Mouse (Mus musculus): ENCODE data around the gene Fam104a. TPM values are rescaled to one million over a fixed set of nuclear protein-coding genes. Genes with fewer than 3 reads are reported as not detected.

The Fam104a gene
- polyA plus RNA-seq, 1 experiment from 2014 or later = 51.8 TPM

DNA sequence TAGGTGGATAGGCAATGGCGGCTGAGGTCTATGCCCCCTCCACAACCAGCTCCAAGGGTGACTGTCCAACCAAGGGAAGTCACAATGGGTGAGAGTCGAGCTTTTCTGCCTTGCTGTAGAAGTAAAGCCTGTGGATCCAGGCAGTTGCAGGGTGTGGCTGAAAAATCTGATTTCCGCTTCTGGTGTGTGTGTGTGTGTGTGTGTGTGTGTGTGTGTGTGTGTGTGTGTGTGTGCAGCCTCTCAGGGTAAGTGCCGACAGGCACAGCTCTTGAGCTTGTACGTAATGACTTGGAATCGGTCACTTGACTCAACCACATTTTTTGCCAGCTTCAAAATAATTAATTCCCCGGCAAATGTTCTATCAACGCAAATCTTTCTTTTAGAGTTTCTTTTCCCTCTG lies 52.7 kb downstream of the Fam104a start:
- Histone ChIP-seq H3K36me3 (no peaks in the 10 kb centered on the region), H3K27ac (no peak overlapping the region)
- 85% methylated on average over 7 of the region's 8 CpGs for WGBS

DNA sequence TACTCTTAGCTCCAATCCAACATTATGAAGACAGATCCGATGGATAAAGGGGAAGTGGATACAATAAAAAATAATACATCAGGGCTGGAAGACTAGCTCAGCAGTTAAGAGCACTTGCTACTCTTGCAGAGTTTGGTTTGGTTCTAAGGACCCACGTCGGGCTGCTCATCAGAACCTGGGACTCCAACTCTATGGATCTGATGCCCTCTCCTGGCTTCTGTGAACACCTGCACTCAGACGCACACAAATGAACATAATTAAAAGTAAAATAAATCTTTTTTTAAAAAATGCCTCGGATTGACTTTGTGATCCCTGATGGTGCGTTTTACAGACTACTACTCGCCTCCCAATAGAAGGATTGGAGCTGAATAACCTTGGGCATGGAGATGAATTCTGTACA lies 53.3 kb downstream of the Fam104a start:
- no peaks in the 10 kb centered on the region for H3K4me1 ChIP-seq (replicated peaks)
- H3K9ac ChIP-seq (replicated peaks) = no peak overlapping the region
- H3K27me3 ChIP-seq = no peaks in the 10 kb centered on the region
- no peak overlapping the region for H3K4me3 ChIP-seq (replicated peaks)
- no peak overlapping the region for H3K27ac ChIP-seq
- no peaks in the 10 kb centered on the region for H3K36me3 ChIP-seq
- H3K9me3 ChIP-seq = no peaks in the 10 kb centered on the region
- WGBS = 65% methylated on average over 7 of the region's 7 CpGs
- no peak overlapping the region for H3K4me2 ChIP-seq
- no peak for ATAC-seq (ENCODE audit: insufficient number of reproducible peaks, insufficient read depth, low FRiP score, low TSS enrichment, low read depth)

More for the DNA sequence above, 52.7 kb downstream of the Fam104a start:
- no peak for ATAC-seq (ENCODE audit: insufficient number of reproducible peaks, insufficient read depth, low FRiP score, low TSS enrichment, low read depth)
- H3K4me2 ChIP-seq = no peak overlapping the region
- no peaks in the 10 kb centered on the region for H3K4me1 ChIP-seq (replicated peaks)
- no peak overlapping the region for H3K9ac ChIP-seq (replicated peaks)
- H3K27me3 ChIP-seq = no peaks in the 10 kb centered on the region
- H3K4me3 ChIP-seq (replicated peaks) = no peak overlapping the region
- H3K9me3 ChIP-seq = no peaks in the 10 kb centered on the region

DNA sequence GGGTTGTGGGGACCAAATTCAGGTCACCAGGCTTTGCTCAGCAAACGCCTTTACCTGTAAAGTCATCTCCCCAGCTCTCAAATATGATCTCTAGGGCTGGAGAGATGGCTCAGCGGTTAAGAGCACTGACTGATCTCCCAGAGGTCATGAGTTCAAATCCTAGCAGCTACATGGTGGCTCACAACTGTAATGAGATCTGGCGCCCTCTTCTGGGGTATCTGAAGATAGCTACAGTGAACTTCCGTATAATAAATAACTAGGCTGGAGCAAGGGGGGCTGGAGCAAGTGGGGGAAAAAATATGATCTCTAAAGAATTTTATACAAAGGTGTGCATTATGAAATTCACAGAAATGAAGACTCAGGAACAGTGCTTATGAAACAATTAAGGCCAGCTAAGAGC lies 56.2 kb downstream of the Fam104a start:
- no peaks in the 10 kb centered on the region for H3K9me3 ChIP-seq
- no peak overlapping the region for H3K4me2 ChIP-seq
- H3K36me3 ChIP-seq = 0 out of 2 replicates have a peak, but pooled peaks cover 8% of the 10 kb centered on the region
- WGBS = 49% methylated on average over 4 of the region's 4 CpGs
- H3K27ac ChIP-seq = no peak overlapping the region
- H3K4me1 ChIP-seq (replicated peaks) = no peaks in the 10 kb centered on the region
- H3K9ac ChIP-seq (replicated peaks) = no peak overlapping the region
- no peak overlapping the region for H3K4me3 ChIP-seq (replicated peaks)
- no peak for ATAC-seq (ENCODE audit: insufficient number of reproducible peaks, insufficient read depth, low FRiP score, low TSS enrichment, low read depth)
- H3K27me3 ChIP-seq = no peaks in the 10 kb centered on the region

DNA sequence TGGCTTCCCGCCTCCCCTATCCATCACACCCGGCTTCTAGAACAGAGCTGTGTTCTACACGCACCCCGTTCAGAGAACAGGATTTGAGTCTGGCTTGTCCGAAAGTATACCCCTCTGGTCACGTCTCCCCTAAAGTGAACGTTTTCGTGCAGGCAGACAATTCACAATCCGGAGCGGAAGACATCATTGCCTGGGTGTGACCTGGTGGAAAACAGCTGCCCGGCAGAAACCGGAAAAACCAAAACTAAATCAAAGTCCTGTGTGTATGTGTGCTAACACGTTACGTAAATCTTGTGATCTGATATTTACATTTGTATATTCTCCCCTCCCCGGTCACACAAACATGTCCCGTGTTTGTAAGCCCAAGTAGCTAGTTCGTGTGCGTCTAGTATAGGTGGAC lies 58.5 kb downstream of the Fam104a start:
- no peak overlapping the region for H3K27ac ChIP-seq
- peaks cover 17% of the 10 kb centered on the region for H3K27me3 ChIP-seq
- H3K36me3 ChIP-seq = 0 out of 2 replicates have a peak, but pooled peaks cover 8% of the 10 kb centered on the region
- H3K4me1 ChIP-seq (replicated peaks) = peaks cover under 1% of the 10 kb centered on the region; the same call in 1 of the 2 replicates
- H3K9me3 ChIP-seq = no peaks in the 10 kb centered on the region
- H3K4me3 ChIP-seq (replicated peaks) = no peak overlapping the region
- WGBS = 88% methylated on average over 18 of the region's 18 CpGs
- ATAC-seq (ENCODE audit: insufficient number of reproducible peaks, insufficient read depth, low FRiP score, low TSS enrichment, low read depth) = no peak
- no peak overlapping the region for H3K4me2 ChIP-seq
- no peak overlapping the region for H3K9ac ChIP-seq (replicated peaks)

DNA sequence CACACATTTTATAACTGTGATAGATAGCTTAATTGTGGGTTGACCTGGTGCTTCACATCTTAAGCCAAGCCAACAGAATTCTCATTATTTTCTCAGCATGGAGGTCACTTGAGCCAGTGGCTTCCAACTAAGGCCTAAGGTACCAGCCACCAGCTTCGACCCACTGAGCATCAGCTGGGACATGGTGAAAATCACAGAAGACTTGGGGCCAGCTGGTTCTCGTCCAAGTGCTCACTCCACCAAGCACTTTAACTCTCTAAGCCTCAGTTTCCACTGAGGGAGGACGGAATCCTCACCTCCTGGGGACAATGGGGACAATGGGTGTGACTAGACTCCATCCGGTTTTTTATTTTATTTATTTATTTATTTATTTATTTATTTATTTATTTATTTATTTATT lies 61.9 kb downstream of the Fam104a start:
- Histone ChIP-seq H3K27ac (no peak overlapping the region), H3K9me3 (no peaks in the 10 kb centered on the region), H3K36me3 (0 out of 2 replicates have a peak, but pooled peaks cover 8% of the 10 kb centered on the region), H3K27me3 (peaks cover 51% of the 10 kb centered on the region), H3K4me2 (no peak overlapping the region), H3K4me3 (replicated peaks) (no peak overlapping the region), H3K9ac (replicated peaks) (no peak overlapping the region), H3K4me1 (replicated peaks) (peaks cover 24% of the 10 kb centered on the region)
- no peak for ATAC-seq (ENCODE audit: insufficient number of reproducible peaks, insufficient read depth, low FRiP score, low TSS enrichment, low read depth)
- 87% methylated on average over 4 of the region's 4 CpGs for WGBS

DNA sequence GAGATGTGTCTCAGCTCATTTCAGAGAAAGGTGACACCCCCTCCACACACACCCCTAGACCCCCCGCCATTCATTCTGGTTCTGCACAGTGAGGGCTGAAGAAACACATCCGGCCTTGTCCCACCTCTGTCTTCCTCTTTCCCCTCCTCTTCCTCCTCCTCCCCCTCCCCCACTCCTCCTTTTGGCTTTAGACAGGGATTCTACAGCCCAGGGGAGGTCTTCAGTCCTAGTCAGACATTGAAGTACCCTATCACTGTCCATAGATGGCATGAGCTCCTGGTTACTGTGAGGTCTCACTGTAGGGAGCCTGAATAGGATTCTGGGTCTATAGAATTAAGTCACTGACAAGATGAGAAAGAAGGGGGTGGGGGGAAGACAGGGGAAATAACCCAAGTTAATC lies 63.0 kb downstream of the Fam104a start:
- H3K4me1 ChIP-seq (replicated peaks) = peaks cover 24% of the 10 kb centered on the region
- peaks cover 51% of the 10 kb centered on the region for H3K27me3 ChIP-seq
- no peak overlapping the region for H3K4me3 ChIP-seq (replicated peaks)
- WGBS = 60% methylated on average over 2 of the region's 2 CpGs
- no peak overlapping the region for H3K9ac ChIP-seq (replicated peaks)
- H3K27ac ChIP-seq = no peak overlapping the region
- H3K36me3 ChIP-seq = 0 out of 2 replicates have a peak, but pooled peaks cover 8% of the 10 kb centered on the region
- no peak for ATAC-seq (ENCODE audit: insufficient number of reproducible peaks, insufficient read depth, low FRiP score, low TSS enrichment, low read depth)
- H3K9me3 ChIP-seq = no peaks in the 10 kb centered on the region
- H3K4me2 ChIP-seq = no peak overlapping the region

DNA sequence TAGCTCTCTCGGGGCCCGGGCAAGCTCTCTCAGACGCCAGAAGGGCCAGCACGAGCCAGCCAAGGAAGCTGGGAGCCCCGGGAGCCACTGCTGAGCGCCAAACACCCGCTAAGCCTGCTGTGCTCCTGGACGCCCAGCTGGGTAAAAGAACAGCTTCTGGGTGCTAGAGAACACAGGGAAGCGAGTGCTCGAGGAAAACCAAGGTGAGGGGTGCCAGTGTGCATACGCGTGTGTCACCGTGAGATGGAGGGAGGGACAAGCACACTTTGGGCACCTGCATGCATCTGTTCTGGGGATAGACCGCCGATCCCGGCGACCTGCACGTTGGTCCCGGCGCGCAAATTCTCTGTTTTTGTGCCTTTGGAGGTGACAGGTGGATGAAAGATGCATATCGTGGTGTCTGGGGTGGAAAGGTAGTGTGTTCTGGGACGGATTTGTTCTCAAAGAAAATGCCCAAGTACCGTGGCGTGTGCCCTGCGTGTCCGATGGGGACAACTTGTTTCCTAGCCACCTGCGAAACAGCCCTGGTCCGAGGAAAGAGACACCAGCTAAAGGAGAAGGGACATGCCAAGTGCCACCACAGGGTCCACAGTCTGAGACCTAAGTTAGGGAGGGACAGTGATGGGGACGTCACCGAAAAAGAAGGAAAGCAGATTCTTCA lies 64.4 kb downstream of the Fam104a start:
- 0 out of 2 replicates have a peak, but pooled peaks have one; percentile 6 for ATAC-seq (ENCODE audit: insufficient number of reproducible peaks, insufficient read depth, low FRiP score, low TSS enrichment, low read depth)
- no peak overlapping the region for H3K27ac ChIP-seq
- H3K4me2 ChIP-seq = peak overlapping the region; percentile 92
- no peaks in the 10 kb centered on the region for H3K9me3 ChIP-seq
- peaks cover 57% of the 10 kb centered on the region for H3K27me3 ChIP-seq
- H3K4me3 ChIP-seq (replicated peaks) = peak overlapping the region; percentile 51
- 2% methylated on average over 31 of the region's 31 CpGs for WGBS
- H3K4me1 ChIP-seq (replicated peaks) = peaks cover 24% of the 10 kb centered on the region
- H3K36me3 ChIP-seq = 0 out of 2 replicates have a peak, but pooled peaks cover 3% of the 10 kb centered on the region
- H3K9ac ChIP-seq (replicated peaks) = peak overlapping the region; percentile 57

DNA sequence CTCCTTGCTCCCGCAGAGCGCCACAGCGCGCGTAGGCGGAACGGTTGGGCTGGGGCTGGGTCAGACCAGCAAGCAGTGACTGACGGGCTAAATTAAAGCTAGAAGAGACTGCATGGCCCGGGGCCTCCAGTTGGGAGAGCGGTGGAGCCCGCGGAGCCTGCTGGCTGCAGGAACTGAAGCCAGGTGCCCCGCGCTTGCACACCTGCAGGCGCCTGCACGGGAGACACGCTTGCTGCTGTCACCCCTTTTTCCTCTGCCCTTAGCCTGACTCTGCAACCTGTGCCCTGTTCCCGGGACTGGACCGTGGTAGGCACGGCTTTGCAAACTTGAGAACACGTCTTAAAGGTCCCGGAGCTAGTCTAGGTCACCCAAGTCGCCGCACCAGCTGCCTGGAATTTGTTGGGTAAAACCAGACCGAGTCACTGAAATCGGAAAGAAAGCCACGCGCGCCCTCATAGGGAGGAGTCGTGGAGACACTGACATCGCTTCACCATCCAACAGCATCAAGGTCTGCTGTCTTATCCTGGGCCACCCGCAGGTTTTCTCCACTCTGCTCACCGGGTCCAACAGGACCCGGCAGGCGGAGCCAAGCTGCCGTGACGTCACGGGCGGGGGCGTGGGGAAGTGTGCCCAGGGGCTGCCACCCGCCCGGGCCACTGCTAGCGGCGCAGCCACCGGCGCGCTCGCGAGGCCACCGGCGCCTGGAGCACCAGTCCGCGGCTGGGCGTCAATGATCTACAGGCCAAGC lies 65.1 kb downstream of the Fam104a start, which contains the start of gene Sstr2:
Gene Sstr2 (plus strand): TSS at position 671 of the 748 bp plus-strand sequence.
- Histone ChIP-seq H3K27me3 (peaks cover 57% of the 10 kb centered on the region), H3K4me1 (replicated peaks) (peaks cover 24% of the 10 kb centered on the region), H3K36me3 (no peaks in the 10 kb centered on the region), H3K9ac (replicated peaks) (peak within 1 kb of the TSS; percentile 57), H3K4me3 (replicated peaks) (peak within 1 kb of the TSS; percentile 51), H3K4me2 (peak within 1 kb of the TSS; percentile 92), H3K27ac (no peak within 1 kb of the TSS), H3K9me3 (no peaks in the 10 kb centered on the region)
- under 1% methylated on average over 54 of the region's 54 CpGs for WGBS
- ATAC-seq (ENCODE audit: insufficient number of reproducible peaks, insufficient read depth, low FRiP score, low TSS enrichment, low read depth) = peak; percentile 61

DNA sequence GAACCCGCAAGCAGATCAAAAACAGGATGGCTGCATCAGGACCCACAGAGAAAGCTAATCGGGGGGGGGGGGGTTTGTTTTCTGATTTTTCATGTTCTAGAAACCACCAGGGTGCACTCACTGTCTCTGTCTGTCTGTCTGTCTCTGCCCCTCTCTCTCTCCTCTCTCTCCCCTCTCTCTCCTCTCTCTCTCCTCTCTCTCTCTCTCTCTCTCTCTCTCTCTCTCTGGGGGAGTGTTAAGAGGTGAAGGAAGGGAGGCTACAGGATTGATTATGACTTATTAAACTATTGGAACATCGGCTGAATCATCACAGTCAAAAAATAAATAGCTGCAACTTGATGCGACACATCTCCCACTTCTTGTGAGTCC lies 65.7 kb downstream of the Fam104a start:
- peaks cover 24% of the 10 kb centered on the region for H3K4me1 ChIP-seq (replicated peaks)
- H3K4me3 ChIP-seq (replicated peaks) = peak overlapping the region; percentile 51
- H3K27me3 ChIP-seq = peaks cover 57% of the 10 kb centered on the region
- no peak overlapping the region; the same call in 1 of the 2 replicates for H3K9ac ChIP-seq (replicated peaks)
- H3K4me2 ChIP-seq = peak overlapping the region; percentile 92
- WGBS = 22% methylated on average over 4 of the region's 4 CpGs
- H3K9me3 ChIP-seq = no peaks in the 10 kb centered on the region
- H3K27ac ChIP-seq = no peak overlapping the region
- H3K36me3 ChIP-seq = no peaks in the 10 kb centered on the region
- ATAC-seq (ENCODE audit: insufficient number of reproducible peaks, insufficient read depth, low FRiP score, low TSS enrichment, low read depth) = no peak

DNA sequence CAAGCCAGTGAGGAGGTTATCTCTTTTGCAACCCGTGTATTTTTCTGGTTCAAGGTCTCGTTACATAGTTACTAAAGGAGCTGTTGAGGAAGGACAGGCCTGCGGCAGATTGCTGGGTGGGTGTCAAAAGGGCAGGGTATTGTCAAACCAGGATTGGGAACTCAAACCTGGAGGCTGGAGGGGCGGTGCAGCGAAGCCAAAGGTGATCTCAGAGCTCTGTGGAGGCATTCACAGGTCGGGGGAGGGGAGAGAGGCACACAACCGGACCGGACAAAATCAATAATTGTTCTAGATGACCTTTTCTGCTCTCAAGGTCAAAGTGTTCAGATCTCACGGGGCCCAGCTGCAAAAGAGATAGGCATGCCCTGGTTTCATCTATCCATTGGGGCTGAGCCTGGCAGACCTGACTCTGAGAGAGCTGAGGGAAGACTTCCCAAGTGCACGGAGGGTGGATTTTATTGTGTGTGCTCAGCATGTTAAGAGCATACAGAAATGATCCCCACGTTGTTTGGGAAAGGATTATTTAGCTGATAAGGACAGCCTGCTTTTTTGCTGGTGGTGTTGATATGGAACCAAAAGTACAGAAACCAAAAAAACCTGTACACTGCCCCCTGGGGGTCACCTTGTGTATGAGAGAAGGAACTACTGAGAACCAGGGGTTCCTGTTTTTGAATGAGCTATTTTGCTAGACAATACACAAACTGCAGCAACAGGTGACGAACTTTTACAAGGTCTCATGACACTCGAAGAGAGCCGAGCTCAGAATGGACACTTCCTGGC lies 66.6 kb downstream of the Fam104a start:
- WGBS = 55% methylated on average over 14 of the region's 14 CpGs
- Histone ChIP-seq H3K27ac (no peak overlapping the region), H3K4me3 (replicated peaks) (no peak overlapping the region), H3K27me3 (peaks cover 57% of the 10 kb centered on the region), H3K4me2 (no peak overlapping the region), H3K4me1 (replicated peaks) (peaks cover 25% of the 10 kb centered on the region), H3K9ac (replicated peaks) (no peak overlapping the region), H3K36me3 (no peaks in the 10 kb centered on the region), H3K9me3 (no peaks in the 10 kb centered on the region)
- no peak for ATAC-seq (ENCODE audit: insufficient number of reproducible peaks, insufficient read depth, low FRiP score, low TSS enrichment, low read depth)

DNA sequence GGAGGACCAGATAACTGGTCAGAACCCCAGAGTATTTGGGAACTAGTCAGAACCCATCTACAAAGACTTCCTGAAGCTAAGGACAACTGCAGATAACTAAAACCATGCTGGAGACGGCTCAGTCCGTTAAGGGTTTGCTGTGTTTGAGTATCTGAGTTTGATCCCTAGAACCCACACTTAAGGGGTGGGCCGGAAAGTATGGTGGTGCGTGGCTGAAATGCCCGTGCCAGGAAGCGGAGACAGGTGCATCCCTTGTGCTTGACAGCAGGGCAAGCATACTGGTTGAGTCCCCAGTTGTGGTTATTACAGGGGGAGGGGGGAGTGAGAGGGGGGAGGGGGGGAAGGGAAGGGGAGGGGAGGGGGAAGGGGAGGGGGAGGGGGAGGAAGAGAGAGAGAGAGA lies 69.5 kb downstream of the Fam104a start:
- 76% methylated on average over 6 of the region's 6 CpGs for WGBS
- peaks cover 26% of the 10 kb centered on the region for H3K4me1 ChIP-seq (replicated peaks)

More for the DNA sequence above, 69.5 kb downstream of the Fam104a start:
- H3K4me3 ChIP-seq (replicated peaks) = no peak overlapping the region
- no peak overlapping the region for H3K9ac ChIP-seq (replicated peaks)
- peaks cover 30% of the 10 kb centered on the region for H3K27me3 ChIP-seq
- no peak for ATAC-seq (ENCODE audit: insufficient number of reproducible peaks, insufficient read depth, low FRiP score, low TSS enrichment, low read depth)
- H3K36me3 ChIP-seq = no peaks in the 10 kb centered on the region
- H3K27ac ChIP-seq = no peak overlapping the region
- H3K4me2 ChIP-seq = no peak overlapping the region
- no peaks in the 10 kb centered on the region for H3K9me3 ChIP-seq
